In the genomic region with DNA sequence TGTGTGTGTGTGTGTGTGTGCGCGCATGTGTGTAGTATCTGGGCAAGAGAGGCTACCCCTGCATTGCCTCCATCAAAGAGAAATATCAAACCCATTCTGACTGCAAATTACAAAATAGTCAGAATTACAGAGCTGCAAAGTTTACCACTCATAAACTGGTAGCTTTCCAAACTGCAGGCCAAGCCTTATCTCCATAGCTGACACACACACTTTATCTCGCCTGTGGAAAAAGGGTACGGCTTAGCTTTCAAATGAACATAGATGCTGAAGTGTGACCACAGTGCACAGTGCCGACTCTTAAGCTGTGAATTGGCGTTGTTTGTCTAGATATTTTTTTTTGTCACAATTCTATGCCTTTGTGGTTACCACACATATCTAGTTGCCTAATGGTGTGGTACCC, we compare ENCODE assay signal across 26 mouse cellular contexts.
A peak's percentile ranks its signal among the peaks of the same experiment; 100 is the strongest.
DNase-seq lines count a peak whose midpoint lies in the region; ATAC-seq and TF ChIP-seq lines count a peak whose summit lies in the region.
"Had no signal": no experiment of that assay in that cellular context is flagged by ENCODE, and none has a peak within 500 bp of the region (broad histone marks: within the 10 kb centered on the region; RNA-seq: fewer than 3 reads in every experiment).

No protein-coding gene starts in this region.

- H3K4me3 ChIP-seq in heart, embryonic 13.5 days = no peak overlapping the region
- H3K4me3 ChIP-seq in heart, embryonic 11.5 days (ENCODE audit: low read depth, low read length) = no peak overlapping the region
- H3K4me3 ChIP-seq in lung, embryonic 14.5 days (ENCODE audit: low read depth, low read length) = no peak overlapping the region
- H3K4me3 ChIP-seq in lung, adult 2 months (replicated peaks; ENCODE audit: extremely low read depth, low read depth, low read length) = no peak overlapping the region
- no peak overlapping the region for H3K4me3 ChIP-seq in embryonic fibroblast, embryonic 13.5 days (ENCODE audit: insufficient read depth, low read length)
- H3K4me3 ChIP-seq: embryonic facial prominence, embryonic 12.5 days; erythroblast, embryonic 14.5 days; forebrain, embryonic 12.5 days; hindbrain, embryonic 10.5 days; hindbrain, embryonic 15.5 days; limb, embryonic 13.5 days; lung, embryonic 15.5 days; neural tube, embryonic 15.5 days; stomach, embryonic 15.5 days had no signal

- H3K9ac ChIP-seq in heart, embryonic 13.5 days = no peak overlapping the region
- no peak overlapping the region for H3K9ac ChIP-seq in heart, embryonic 11.5 days (ENCODE audit: low read depth, low read length)
- no peak overlapping the region for H3K9ac ChIP-seq in lung, embryonic 14.5 days
- H3K9ac ChIP-seq: embryonic facial prominence, embryonic 12.5 days; forebrain, embryonic 12.5 days; forebrain, postnatal 0 days; hindbrain, embryonic 15.5 days; limb, embryonic 13.5 days; liver, embryonic 14.5 days; lung, embryonic 15.5 days; neural tube, embryonic 15.5 days; stomach, embryonic 15.5 days had no signal

- DNase-seq in lung, embryonic 14.5 days = peak; percentile 40
- no peak for DNase-seq in lung, adult 2 months
- no peak for DNase-seq in spleen, adult 12 weeks (ENCODE audit: low spot score)
- DNase-seq: cerebellum, adult 8-10 months; cerebellum, postnatal 25 days; forebrain, postnatal 0 days; kidney, adult 11 months; kidney, postnatal 14 days; midbrain, embryonic 14.5 days; retina, postnatal 1 day; right cerebral cortex, postnatal 14 days had no signal

- H3K36me3 ChIP-seq in heart, embryonic 13.5 days = no peaks in the 10 kb centered on the region
- no peaks in the 10 kb centered on the region for H3K36me3 ChIP-seq in heart, embryonic 11.5 days (ENCODE audit: control insufficient read depth, insufficient read depth, low read length)
- no peaks in the 10 kb centered on the region for H3K36me3 ChIP-seq in lung, embryonic 14.5 days (ENCODE audit: insufficient read depth)
- H3K36me3 ChIP-seq: embryonic facial prominence, embryonic 12.5 days; forebrain, embryonic 12.5 days; hindbrain, embryonic 10.5 days; hindbrain, embryonic 15.5 days; limb, embryonic 13.5 days; lung, embryonic 15.5 days; neural tube, embryonic 15.5 days; stomach, embryonic 15.5 days had no signal

- peak overlapping the region; percentile 84 for H3K27ac ChIP-seq in heart, embryonic 13.5 days (replicated peaks)
- no peak overlapping the region for H3K27ac ChIP-seq in heart, embryonic 11.5 days (ENCODE audit: low read depth, low read length)
- H3K27ac ChIP-seq in lung, embryonic 14.5 days (ENCODE audit: low read depth) = no peak overlapping the region
- peak overlapping the region; percentile 62 for H3K27ac ChIP-seq in embryonic fibroblast, embryonic 13.5 days (ENCODE audit: insufficient read depth, low read length)
- H3K27ac ChIP-seq: forebrain, embryonic 12.5 days; hindbrain, embryonic 10.5 days; hindbrain, embryonic 15.5 days; liver, embryonic 14.5 days; lung, embryonic 15.5 days; neural tube, embryonic 15.5 days; stomach, embryonic 15.5 days had no signal

- no peaks in the 10 kb centered on the region for H3K27me3 ChIP-seq in heart, embryonic 13.5 days (replicated peaks)
- no peaks in the 10 kb centered on the region for H3K27me3 ChIP-seq in heart, embryonic 11.5 days (ENCODE audit: control insufficient read depth, insufficient read depth, low read length)
- H3K27me3 ChIP-seq in lung, embryonic 14.5 days (ENCODE audit: insufficient read depth, low read length) = no peaks in the 10 kb centered on the region
- H3K27me3 ChIP-seq: CH12.LX; embryonic facial prominence, embryonic 12.5 days; forebrain, embryonic 12.5 days; hindbrain, embryonic 15.5 days; limb, embryonic 13.5 days; lung, embryonic 15.5 days; neural tube, embryonic 15.5 days; stomach, embryonic 15.5 days had no signal

- TF ChIP-seq CTCF in lung, embryonic 14.5 days (IDR thresholded peaks at IDR 0.05; ENCODE audit: low read depth) = no peak
- TF ChIP-seq CTCF in lung, adult 2 months (IDR thresholded peaks at IDR 0.05; ENCODE audit: insufficient read depth, low read length) = no peak
- no peak for TF ChIP-seq CTCF in embryonic fibroblast, embryonic 13.5 days (IDR thresholded peaks at IDR 0.05; ENCODE audit: borderline replicate concordance, insufficient read depth, low read length)

- H3K4me2 ChIP-seq in heart, embryonic 13.5 days = no peak overlapping the region
- H3K4me2 ChIP-seq in heart, embryonic 11.5 days = no peak overlapping the region
- H3K4me2 ChIP-seq in lung, embryonic 14.5 days = no peak overlapping the region
- H3K4me2 ChIP-seq: embryonic facial prominence, embryonic 12.5 days; forebrain, embryonic 12.5 days; hindbrain, embryonic 15.5 days; limb, embryonic 13.5 days; lung, embryonic 15.5 days; neural tube, embryonic 15.5 days; stomach, embryonic 15.5 days had no signal

- ATAC-seq in heart, embryonic 13.5 days (ENCODE audit: extremely low read depth, insufficient number of reproducible peaks, low FRiP score, low TSS enrichment) = no peak
- no peak for ATAC-seq in heart, embryonic 11.5 days (replicated peaks; ENCODE audit: insufficient number of reproducible peaks, low FRiP score, low TSS enrichment)
- ATAC-seq in lung, embryonic 14.5 days (ENCODE audit: insufficient read depth) = no peak
- ATAC-seq: forebrain, postnatal 0 days; inflammation-experienced regulatory T-cells, adult 6 months had no signal

- no peaks in the 10 kb centered on the region for H3K9me3 ChIP-seq in heart, embryonic 13.5 days
- no peaks in the 10 kb centered on the region; the same call in 1 of the 2 replicates for H3K9me3 ChIP-seq in heart, embryonic 11.5 days (replicated peaks; ENCODE audit: control insufficient read depth, low read length)
- no peaks in the 10 kb centered on the region for H3K9me3 ChIP-seq in lung, embryonic 14.5 days (ENCODE audit: low read depth, low read length)
- H3K9me3 ChIP-seq: embryonic facial prominence, embryonic 12.5 days; forebrain, embryonic 12.5 days; hindbrain, embryonic 10.5 days; hindbrain, embryonic 15.5 days; lung, embryonic 15.5 days; neural tube, embryonic 15.5 days; stomach, embryonic 15.5 days had no signal

- WGBS in heart, embryonic 13.5 days = 46% methylated on average over 6 of the region's 6 CpGs
- WGBS in heart, embryonic 11.5 days (ENCODE audit: insufficient replicate concordance) = 56% methylated on average over 6 of the region's 6 CpGs
- WGBS in lung, embryonic 14.5 days = 75% methylated on average over 6 of the region's 6 CpGs
- WGBS in lung, adult 2 months = 80% methylated on average over 6 of the region's 6 CpGs

- no peak for TF ChIP-seq POLR2A in lung, adult 2 months (IDR thresholded peaks at IDR 0.05; ENCODE audit: borderline replicate concordance, extremely low read depth, low read depth, low read length)
- TF ChIP-seq POLR2A in embryonic fibroblast, embryonic 13.5 days (IDR thresholded peaks at IDR 0.05; ENCODE audit: low read depth, low read length) = no peak

- peaks cover 51% of the 10 kb centered on the region for H3K4me1 ChIP-seq in heart, embryonic 13.5 days
- H3K4me1 ChIP-seq in heart, embryonic 11.5 days (ENCODE audit: control insufficient read depth, insufficient read depth, low read length) = peaks cover 29% of the 10 kb centered on the region
- no peaks in the 10 kb centered on the region for H3K4me1 ChIP-seq in lung, embryonic 14.5 days (ENCODE audit: insufficient read depth)
- H3K4me1 ChIP-seq in lung, adult 2 months (ENCODE audit: control insufficient read depth, insufficient read depth, low read length) = no peaks in the 10 kb centered on the region
- H3K4me1 ChIP-seq in embryonic fibroblast, embryonic 13.5 days (ENCODE audit: control insufficient read depth, insufficient read depth, low read length) = peaks cover 26% of the 10 kb centered on the region
- H3K4me1 ChIP-seq: forebrain, embryonic 12.5 days; hindbrain, embryonic 10.5 days; hindbrain, embryonic 15.5 days; neural tube, embryonic 15.5 days; stomach, embryonic 15.5 days had no signal

Comparison
In these comparisons a context has a peak if more than half of its experiments do, and no peak if none do; other contexts are left out.
1. H3K27ac ChIP-seq: peak in heart, embryonic 13.5 days (single experiment) and embryonic fibroblast, embryonic 13.5 days (single experiment); none in heart, embryonic 11.5 days (single experiment) and lung, embryonic 14.5 days (single experiment).